Mouse (Mus musculus) heart, embryonic 11.5 days (tissue): ENCODE measurements at regions not wholly inside any gene's neighbourhood (a gene's known extent, or its start where the extent isn't known, plus 50 kb on each side); places are given as distances from the start of the nearest gene placed in this dataset.

Experiments
- ATAC-seq: fragments of 200-750 bp; cut with Nextera tagmentation; replicated peaks from 2 replicates; pipeline ENCODE4 v1.8.0; 2017; ENCODE audit warnings: moderate library complexity; ENCODE audit not compliant: insufficient number of reproducible peaks, low FRiP score, low TSS enrichment
- H3K27ac ChIP-seq: fragments of 300-500 bp; sonication (generic); 2 replicates; pipeline ENCODE4 v1.5.1; 2014; ENCODE audit warnings: mild to moderate bottlenecking, low read depth, low read length
- H3K27me3 ChIP-seq: fragments of 300-500 bp; sonication (generic); 2 replicates; pipeline ENCODE4 v1.6.1; 2014; ENCODE audit warnings: mild to moderate bottlenecking, low read length, mixed read lengths; ENCODE audit not compliant: control insufficient read depth, insufficient read depth
- H3K36me3 ChIP-seq: fragments of 300-500 bp; sonication (generic); 2 replicates; pipeline ENCODE4 v1.6.1; 2014; ENCODE audit warnings: mild to moderate bottlenecking, low read length, moderate library complexity, mixed read lengths; ENCODE audit not compliant: control insufficient read depth, insufficient read depth
- H3K4me1 ChIP-seq: fragments of 300-500 bp; sonication (generic); 2 replicates; pipeline ENCODE4 v1.6.1; 2014; ENCODE audit warnings: low read length; ENCODE audit not compliant: control insufficient read depth, insufficient read depth
- H3K4me2 ChIP-seq: fragments of 300-500 bp; sonication (generic); 2 replicates; pipeline ENCODE4 v1.6.1; 2014; ENCODE audit warnings: mild to moderate bottlenecking, moderate library complexity
- H3K4me3 ChIP-seq: fragments of 300-500 bp; sonication (generic); 2 replicates; pipeline ENCODE4 v1.5.1; 2014; ENCODE audit warnings: low read depth, low read length
- H3K9ac ChIP-seq: fragments of 300-500 bp; sonication (generic); 2 replicates; pipeline ENCODE4 v1.6.1; 2014; ENCODE audit warnings: mild to moderate bottlenecking, low read depth, low read length, moderate library complexity
- H3K9me3 ChIP-seq: fragments of 300-500 bp; sonication (generic); replicated peaks from 2 replicates; pipeline ENCODE4 v1.6.1; 2016; ENCODE audit warnings: low read length; ENCODE audit not compliant: control insufficient read depth
- WGBS: fragments of 180-500 bp; shearing (Covaris S2); extraction: QIAGEN DNeasy Blood & Tissue Kit; methylation state at CpG from one replicate; pipeline ENCODE4 v1.1.7; 2014; ENCODE audit not compliant: insufficient replicate concordance; 5-methylcytosine and 5-hydroxymethylcytosine counted together

- H3K27me3 ChIP-seq: no peaks in the 10 kb centered on the region
- no peaks in the 10 kb centered on the region for H3K36me3 ChIP-seq
- H3K9ac ChIP-seq: no peak overlapping the region
- no peak overlapping the region for H3K4me2 ChIP-seq
- H3K4me3 ChIP-seq: no peak overlapping the region
- no peak overlapping the region for H3K27ac ChIP-seq
- H3K9me3 ChIP-seq: no peaks in the 10 kb centered on the region
- ATAC-seq: no peak
- H3K4me1 ChIP-seq: no peaks in the 10 kb centered on the region
- WGBS: 74% methylated on average over 3 of the region's 3 CpGs
Observed at GRCm38 (mm10) chr3:39062415-39062814, 175.7 kb downstream of the Fat4 start.

- Histone ChIP-seq H3K4me3 (no peak overlapping the region), H3K27ac (no peak overlapping the region), H3K4me2 (no peak overlapping the region), H3K36me3 (no peaks in the 10 kb centered on the region), H3K4me1 (no peaks in the 10 kb centered on the region), H3K27me3 (no peaks in the 10 kb centered on the region), H3K9me3 (no peaks in the 10 kb centered on the region), H3K9ac (no peak overlapping the region)
- no peak for ATAC-seq
- 69% methylated on average over 6 of the region's 6 CpGs for WGBS
Observed at GRCm38 (mm10) chr3:39065457-39065856, 178.7 kb downstream of the Fat4 start.

- Histone ChIP-seq H3K27me3 (no peaks in the 10 kb centered on the region), H3K36me3 (no peaks in the 10 kb centered on the region), H3K9me3 (no peaks in the 10 kb centered on the region), H3K4me3 (no peak overlapping the region), H3K9ac (no peak overlapping the region), H3K27ac (no peak overlapping the region), H3K4me2 (no peak overlapping the region), H3K4me1 (no peaks in the 10 kb centered on the region)
- ATAC-seq: no peak
Observed at GRCm38 (mm10) chr3:39069011-39069410, 182.3 kb downstream of the Fat4 start.

- no peak overlapping the region for H3K9ac ChIP-seq
- no peak overlapping the region for H3K27ac ChIP-seq
- no peaks in the 10 kb centered on the region for H3K4me1 ChIP-seq
- no peaks in the 10 kb centered on the region for H3K36me3 ChIP-seq
- H3K9me3 ChIP-seq: no peaks in the 10 kb centered on the region
- WGBS: 63% methylated on average over 4 of the region's 4 CpGs
- no peak overlapping the region for H3K4me3 ChIP-seq
- no peak for ATAC-seq
- no peak overlapping the region for H3K4me2 ChIP-seq
- H3K27me3 ChIP-seq: no peaks in the 10 kb centered on the region
Observed at GRCm38 (mm10) chr3:39082678-39083270, 196.0 kb downstream of the Fat4 start.

GRCm38 (mm10) chr3:39088948-39089347 is 202.2 kb downstream of the Fat4 start:
- Histone ChIP-seq H3K4me2 (no peak overlapping the region), H3K36me3 (no peaks in the 10 kb centered on the region), H3K9ac (no peak overlapping the region), H3K9me3 (no peaks in the 10 kb centered on the region), H3K27ac (no peak overlapping the region), H3K27me3 (no peaks in the 10 kb centered on the region; the same call in 1 of the 2 replicates), H3K4me1 (no peaks in the 10 kb centered on the region), H3K4me3 (no peak overlapping the region)
- WGBS: 82% methylated on average over 4 of the region's 4 CpGs
- no peak for ATAC-seq

GRCm38 (mm10) chr3:39102324-39102723 is 215.6 kb downstream of the Fat4 start:
- WGBS: 79% methylated on average over 3 of the region's 3 CpGs
- no peaks in the 10 kb centered on the region for H3K36me3 ChIP-seq
- H3K4me1 ChIP-seq: no peaks in the 10 kb centered on the region
- no peak overlapping the region for H3K4me2 ChIP-seq
- no peaks in the 10 kb centered on the region for H3K9me3 ChIP-seq
- no peak overlapping the region for H3K9ac ChIP-seq
- H3K27me3 ChIP-seq: no peaks in the 10 kb centered on the region
- no peak overlapping the region for H3K27ac ChIP-seq
- no peak overlapping the region for H3K4me3 ChIP-seq
- no peak for ATAC-seq

- Histone ChIP-seq H3K4me2 (no peak overlapping the region), H3K9ac (no peak overlapping the region), H3K27ac (no peak overlapping the region), H3K9me3 (no peaks in the 10 kb centered on the region), H3K27me3 (no peaks in the 10 kb centered on the region), H3K4me3 (no peak overlapping the region), H3K36me3 (no peaks in the 10 kb centered on the region), H3K4me1 (no peaks in the 10 kb centered on the region)
- ATAC-seq: no peak
- 83% methylated on average over 5 of the region's 5 CpGs for WGBS
Observed at GRCm38 (mm10) chr3:39109756-39110392, 223.1 kb downstream of the Fat4 start.

GRCm38 (mm10) chr3:39114056-39114455 is 227.3 kb downstream of the Fat4 start:
- ATAC-seq: no peak
- Histone ChIP-seq H3K36me3 (no peaks in the 10 kb centered on the region), H3K4me1 (no peaks in the 10 kb centered on the region), H3K9ac (no peak overlapping the region), H3K9me3 (0 out of 2 replicates have a peak, but pooled peaks cover 2% of the 10 kb centered on the region), H3K27me3 (no peaks in the 10 kb centered on the region), H3K4me2 (no peak overlapping the region), H3K4me3 (no peak overlapping the region), H3K27ac (no peak overlapping the region)
- 74% methylated on average over 3 of the region's 3 CpGs for WGBS

- H3K27me3 ChIP-seq: no peaks in the 10 kb centered on the region
- H3K4me3 ChIP-seq: no peak overlapping the region
- no peaks in the 10 kb centered on the region for H3K36me3 ChIP-seq
- ATAC-seq: no peak
- 0 out of 2 replicates have a peak, but pooled peaks cover 2% of the 10 kb centered on the region for H3K9me3 ChIP-seq
- no peak overlapping the region for H3K4me2 ChIP-seq
- no peak overlapping the region for H3K27ac ChIP-seq
- H3K9ac ChIP-seq: no peak overlapping the region
- 71% methylated on average over 3 of the region's 3 CpGs for WGBS
- no peaks in the 10 kb centered on the region for H3K4me1 ChIP-seq
Observed at GRCm38 (mm10) chr3:39114826-39115225, 228.1 kb downstream of the Fat4 start.
